Mouse (Mus musculus) right cerebral cortex, postnatal 14 days (tissue): ENCODE data around the gene Krt83.
A peak's percentile ranks its signal among the peaks of the same experiment; 100 is the strongest.

Experiments used
- DNase-seq: peaks from one replicate; pipeline ENCODE4 v3.0.0; 2022

Krt83 gene

DNA sequence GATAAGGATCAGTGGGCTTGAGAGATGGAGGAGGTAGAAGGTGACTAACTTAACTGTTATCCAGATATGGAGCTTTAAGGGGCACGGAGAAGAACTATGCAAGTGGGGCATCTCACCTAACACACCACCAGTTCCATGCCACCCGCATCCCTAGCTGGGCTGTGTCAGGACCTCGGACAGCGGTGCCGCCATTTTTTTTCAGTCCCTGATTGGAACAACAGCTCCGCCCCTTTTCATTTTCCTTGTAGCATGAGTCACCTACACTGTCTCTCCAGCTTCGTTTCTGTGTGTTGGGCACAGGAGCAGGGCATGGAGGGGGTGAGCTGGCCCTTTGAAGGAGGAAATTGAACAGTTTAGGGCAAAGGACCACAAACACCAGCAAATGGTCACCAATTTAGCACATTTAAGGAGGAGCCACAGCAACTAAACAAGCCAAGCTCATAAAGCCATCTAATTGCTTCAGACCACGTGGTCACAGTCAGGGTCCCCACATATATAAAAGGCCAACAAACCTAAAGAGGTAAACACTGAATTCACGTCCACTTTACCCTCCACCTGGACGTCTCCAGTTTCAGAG, 18.3 kb downstream of the Krt83 start, which contains the start of gene Krt86:
Krt86 (plus strand) TSS at position 527 of the 577 bp plus-strand sequence.
- no peak for DNase-seq

DNA sequence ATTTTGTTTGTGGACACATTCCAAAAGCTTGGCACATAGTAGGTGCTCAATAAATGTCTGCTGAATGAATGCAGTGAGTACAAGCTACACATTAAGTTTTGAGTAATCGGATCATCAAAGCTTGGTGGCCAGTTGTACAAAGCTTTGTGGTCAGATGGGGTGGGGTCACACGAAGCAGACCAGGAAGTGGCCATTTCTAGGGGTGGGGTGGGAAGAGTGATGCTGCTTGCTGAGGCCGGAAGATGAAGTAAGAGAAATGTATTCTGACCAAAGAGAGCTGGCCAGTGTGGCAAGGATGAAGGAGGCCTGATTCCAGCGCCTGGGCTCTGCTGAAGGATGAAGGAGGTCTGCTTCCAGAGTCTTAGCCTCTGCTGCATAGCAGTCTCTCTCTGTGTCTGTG, 22.2 kb downstream of the Krt83 start:
- no peak for DNase-seq

DNA sequence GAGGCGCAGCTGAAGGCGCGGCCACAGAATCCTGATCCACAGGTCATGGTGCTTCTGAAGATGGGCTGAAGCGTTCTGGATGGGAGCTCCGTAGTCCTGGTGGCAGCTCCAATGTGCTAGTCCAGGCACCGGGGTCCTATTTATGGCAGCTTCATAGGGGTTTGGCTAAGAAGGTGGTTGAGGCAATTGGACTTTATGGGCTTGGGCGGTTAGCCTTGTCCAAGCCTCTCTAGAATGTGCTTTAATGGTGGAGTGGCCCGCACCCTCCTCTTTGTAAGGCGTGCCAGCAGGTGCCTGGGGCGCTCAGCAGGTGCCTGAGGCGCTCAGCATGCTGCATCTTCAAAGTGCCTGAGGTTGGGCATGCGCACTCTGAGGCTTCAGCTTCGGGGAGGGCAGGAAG, 27.7 kb downstream of the Krt83 start, which contains the start of gene Krt81:
Krt81 (minus strand) TSS at position 101 of the 400 bp plus-strand sequence.
- DNase-seq, result no peak

DNA sequence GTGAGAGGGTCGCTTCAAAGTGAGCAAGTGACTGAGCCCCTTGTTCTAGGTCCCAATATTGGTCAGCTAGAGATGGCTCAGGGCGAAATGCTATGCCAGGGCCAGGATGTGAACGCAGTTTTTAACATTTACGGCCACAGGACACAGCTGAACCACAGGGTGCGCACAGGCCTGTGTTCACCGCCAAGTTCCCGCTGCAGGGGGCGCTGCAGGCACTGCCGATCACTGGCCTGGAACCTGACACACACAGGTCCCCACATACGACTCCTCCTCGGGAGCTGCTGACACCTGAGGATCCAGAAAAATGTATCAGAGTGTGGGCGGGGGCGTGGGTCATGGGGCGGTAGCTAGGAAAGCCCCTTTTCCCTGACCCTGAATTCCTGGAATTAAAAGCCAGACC, 32.0 kb downstream of the Krt83 start:
- DNase-seq, result no peak

DNA sequence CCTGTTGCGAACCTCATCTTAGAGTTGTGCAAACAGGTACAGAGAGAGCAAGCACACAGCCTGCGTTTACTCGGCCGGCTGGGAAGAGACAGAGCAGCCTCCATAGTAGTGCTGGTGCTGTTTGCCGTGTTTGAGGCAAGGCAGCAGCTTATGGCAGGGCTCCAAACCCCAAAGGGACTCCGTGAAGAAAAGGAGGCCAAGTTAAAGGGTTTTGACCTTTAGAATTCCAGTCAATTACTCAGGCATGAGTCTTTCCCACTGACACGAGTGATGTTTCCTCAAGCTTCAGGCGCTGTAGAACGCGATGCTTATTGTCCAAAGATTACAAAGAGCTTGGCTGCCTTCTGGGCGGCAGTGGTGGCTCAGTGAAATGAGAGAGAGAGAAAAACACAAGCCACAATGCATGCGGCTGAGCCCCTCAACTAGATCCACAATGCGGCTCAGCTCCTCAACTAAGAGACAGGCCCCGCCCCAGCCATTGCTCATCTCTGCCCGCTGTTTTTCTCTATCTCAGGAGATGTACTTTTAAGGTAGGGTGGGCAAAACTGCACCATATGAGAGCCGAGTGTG, 32.9 kb downstream of the Krt83 start:
- DNase-seq, result no peak

DNA sequence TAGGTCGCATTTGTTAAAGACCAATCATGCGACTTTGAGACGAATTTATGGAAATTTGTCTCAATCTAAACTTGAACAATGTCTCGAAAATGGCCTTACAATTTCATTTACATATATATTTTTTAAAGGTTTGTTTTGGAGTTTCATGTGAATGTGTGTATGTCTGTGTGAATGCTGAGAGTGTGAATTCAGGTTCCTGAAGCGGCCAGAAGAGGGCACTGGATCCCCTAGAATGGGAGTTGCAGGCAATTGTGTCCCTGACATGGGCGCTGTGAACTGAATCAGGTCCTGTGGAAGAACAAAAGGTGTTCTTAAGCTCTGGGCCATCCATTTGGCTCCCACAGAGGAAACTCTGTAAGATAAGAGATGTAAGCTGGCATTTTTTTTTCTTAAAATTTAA, 35.4 kb downstream of the Krt83 start:
- DNase-seq, result no peak

DNA sequence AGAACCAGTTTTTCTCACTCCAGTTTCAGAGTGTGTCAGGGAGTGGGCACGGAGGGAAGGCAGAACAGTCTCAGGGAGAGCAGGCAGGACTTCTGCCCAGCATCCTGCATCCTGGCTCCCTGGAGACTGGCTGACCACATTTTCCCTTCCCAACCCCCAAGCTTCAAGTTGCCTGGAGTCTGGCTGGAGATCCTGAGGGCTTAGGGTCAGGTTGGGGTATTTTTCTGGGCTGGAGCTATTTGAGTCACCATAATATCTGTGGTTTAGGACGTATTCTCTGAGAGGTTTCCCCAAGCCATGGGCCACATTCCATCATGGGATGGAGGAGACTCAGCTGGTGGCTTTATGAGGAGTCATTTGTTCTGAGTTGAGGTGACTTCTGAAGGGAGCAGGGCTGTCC, 36.0 kb downstream of the Krt83 start:
- DNase-seq, result no peak

DNA sequence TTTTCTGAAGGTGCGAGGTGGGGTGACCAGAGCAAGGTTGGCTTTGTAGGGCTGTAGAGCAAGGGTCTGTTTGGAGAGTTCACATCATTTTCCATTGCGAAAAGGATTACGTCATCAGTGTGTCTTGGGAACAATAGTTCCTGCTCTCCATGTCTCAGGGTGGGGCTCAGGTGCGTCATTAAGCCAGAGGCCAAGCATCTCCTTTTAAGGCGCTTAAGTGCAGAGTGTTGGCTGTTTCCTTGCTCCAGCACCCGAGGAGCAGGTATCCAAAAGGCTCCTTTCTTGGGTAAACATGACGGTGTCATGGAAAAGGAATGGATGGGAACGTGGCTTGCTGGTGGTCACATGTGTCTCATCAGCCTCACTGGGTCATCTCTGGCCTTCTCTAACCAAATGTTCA, 36.5 kb downstream of the Krt83 start:
- DNase-seq, result no peak

DNA sequence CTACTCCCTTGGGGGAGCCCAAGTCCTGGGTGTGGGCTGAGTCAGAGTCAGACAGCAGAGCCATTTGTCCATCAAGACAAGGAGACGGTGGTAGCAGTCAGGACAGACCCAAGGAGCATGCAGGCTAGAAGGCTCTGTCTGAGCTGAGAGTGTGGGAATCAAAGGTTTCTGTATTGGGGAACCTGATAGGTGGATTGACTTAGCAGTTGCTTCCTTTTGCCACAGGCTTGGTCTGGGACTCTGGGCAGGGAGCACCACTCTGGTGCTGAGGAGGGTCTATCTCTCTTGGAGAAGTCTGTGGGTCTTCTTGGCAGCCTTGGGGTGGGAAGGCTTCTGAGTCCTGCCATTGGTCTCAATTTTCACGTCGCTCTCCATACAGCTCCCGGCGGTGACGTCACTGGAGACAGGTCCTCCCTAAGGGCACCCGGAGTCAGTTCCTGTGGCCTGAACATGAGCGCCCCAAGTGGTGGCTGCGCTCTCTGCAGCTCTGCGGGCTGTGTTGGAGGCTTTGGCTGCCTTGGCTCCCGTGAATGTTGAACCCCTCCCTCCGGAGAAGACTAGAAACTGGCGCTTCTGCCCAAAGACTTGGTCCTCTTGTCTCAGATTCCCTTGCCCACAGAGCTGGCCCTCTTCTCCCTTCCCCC, 38.1 kb downstream of the Krt83 start:
- DNase-seq, result peak; percentile 80

DNA sequence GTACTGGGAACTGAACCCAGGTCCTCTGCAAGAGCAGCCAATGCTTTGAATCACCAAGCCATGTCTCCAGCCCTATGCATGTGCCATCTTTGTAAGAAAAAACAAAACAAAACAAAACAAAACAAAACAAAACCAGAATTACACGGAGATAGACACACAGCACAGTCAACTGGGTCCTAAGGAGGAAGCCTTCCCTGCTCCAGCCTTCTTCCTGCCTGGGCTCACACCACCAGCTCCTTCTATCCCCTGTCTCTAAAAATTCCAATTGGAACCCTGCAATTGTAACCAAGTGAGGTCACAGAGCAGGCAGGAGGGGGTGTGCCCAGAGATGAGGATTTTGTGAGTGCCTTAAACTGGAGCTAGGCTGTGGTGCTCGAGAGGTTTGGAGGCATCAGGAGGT, 43.9 kb downstream of the Krt83 start, which contains the start of gene Krt88:
Krt88 (plus strand) TSS at position 301 of the 400 bp plus-strand sequence.
- no peak for DNase-seq

DNA sequence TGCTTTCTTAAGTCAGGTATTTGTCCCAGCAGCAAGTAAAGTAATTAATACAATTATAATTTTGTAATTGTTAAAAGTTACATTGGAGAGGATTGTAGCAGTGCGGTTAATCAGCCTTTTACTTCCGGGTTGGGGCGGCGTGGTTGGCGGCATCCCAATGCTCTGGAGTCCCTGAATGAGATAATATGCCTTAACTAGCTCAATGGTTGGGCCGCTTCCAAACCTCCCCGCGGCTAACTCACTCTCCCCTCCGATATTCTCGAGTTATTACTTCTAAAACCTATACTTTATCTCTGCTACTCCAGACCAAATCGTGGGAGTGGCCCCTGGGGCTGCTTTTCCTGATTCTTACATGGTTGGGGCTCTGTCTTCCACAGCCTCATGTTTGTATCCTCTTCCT, 44.7 kb downstream of the Krt83 start:
- no peak for DNase-seq

DNA sequence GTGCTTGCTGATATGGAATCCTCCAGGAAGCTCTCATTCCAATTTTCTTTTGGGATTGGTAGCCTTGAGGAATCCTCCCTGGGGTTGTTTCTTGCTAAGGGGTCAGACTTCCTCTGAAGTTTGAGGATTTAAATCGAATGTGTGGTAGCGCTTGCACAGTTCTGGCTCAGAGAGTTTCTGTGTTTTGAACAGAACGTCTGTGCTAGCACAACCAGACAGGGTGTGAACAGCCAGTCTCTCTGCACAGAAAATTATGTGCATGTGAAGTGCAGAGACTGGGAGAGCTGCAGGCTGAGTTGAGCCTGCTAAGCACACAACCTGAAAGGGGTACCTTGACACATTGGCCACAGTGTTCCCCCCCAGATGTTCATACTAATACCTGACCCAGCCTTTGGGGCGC, 50.5 kb downstream of the Krt83 start:
- no peak for DNase-seq

DNA sequence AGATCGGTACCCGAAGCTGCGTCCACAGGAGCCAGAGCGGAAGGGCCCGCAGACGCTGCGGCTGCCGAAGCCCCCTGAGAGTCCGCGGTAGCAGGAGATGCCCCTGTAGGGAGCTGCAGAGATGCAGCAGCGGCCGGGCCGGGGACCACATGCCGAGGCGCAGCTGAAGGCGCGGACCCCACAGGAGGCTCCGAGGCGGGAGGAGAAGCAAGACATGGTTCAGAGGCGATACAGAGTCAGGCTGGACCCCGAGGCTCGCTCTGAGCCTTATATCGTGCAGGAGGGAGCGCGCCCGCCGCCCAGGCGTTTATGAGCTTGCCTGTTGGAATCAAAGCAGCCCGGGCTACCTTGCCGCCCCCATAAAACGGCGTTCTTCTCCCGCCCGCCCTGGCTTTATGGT, 52.8 kb downstream of the Krt83 start, which contains the start of gene Krt87:
Krt87 (minus strand) TSS at position 250 of the 400 bp plus-strand sequence.
- no peak for DNase-seq

DNA sequence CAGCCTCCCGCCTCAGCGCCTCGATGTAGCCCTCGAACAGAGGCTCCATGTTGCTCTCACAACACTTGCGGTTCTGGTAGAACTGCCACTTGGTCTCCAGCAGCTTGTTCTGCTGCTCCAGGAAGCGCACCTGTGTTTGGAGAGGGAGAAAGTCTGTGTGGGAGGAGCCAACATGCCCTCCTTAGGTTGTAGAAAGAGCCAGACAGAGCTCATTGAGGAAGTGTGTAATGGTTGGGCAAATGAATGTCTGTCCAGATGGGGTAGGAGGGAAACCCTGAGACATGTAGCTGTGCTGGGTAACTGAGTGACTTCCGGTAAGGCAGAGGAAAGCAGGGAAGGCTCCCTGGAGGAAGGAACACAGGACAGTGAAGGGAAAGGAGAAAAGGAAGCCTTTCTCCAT, 54.7 kb downstream of the Krt83 start:
- DNase-seq, result no peak
